Mouse (Mus musculus) spleen, adult 2 months (tissue): ENCODE results near the gene Fam107a. TPM values are rescaled to one million over a fixed set of nuclear protein-coding genes. Genes with fewer than 3 reads are reported as not detected.
A peak's percentile ranks its signal among the peaks of the same experiment; 100 is the strongest.

Experiments used
- DNase-seq, 2 experiments: peaks; one replicate each; pipeline versions ENCODE4 v3.0.0 to v3.0.0-alpha.2; 2012 to 2021; ENCODE audit warnings: low spot score in 2 of 2, low read depth in 1 of 2
- H3K27ac ChIP-seq: fragments of 200-500 bp; 2 replicates; pipeline ENCODE4 v1.5.1; 2012; ENCODE audit warnings: low read length, inconsistent platforms; ENCODE audit not compliant: insufficient read depth
- H3K27me3 ChIP-seq: fragments of 200-500 bp; 2 replicates; pipeline ENCODE4 v1.6.1; 2012; ENCODE audit warnings: mild to moderate bottlenecking, moderate library complexity, low read length, inconsistent platforms; ENCODE audit not compliant: control insufficient read depth, insufficient read depth
- H3K36me3 ChIP-seq: fragments of 200-500 bp; 2 replicates; pipeline ENCODE4 v1.6.1; 2012; ENCODE audit warnings: mild to moderate bottlenecking, low read length, inconsistent platforms; ENCODE audit not compliant: control insufficient read depth, insufficient read depth
- H3K4me1 ChIP-seq: fragments of 200-500 bp; 2 replicates; pipeline ENCODE4 v1.6.1; 2011; ENCODE audit warnings: inconsistent platforms; ENCODE audit not compliant: control insufficient read depth, insufficient read depth, insufficient read length
- H3K4me3 ChIP-seq: fragments of 200-500 bp; 2 replicates; pipeline ENCODE4 v1.5.1; 2011; ENCODE audit warnings: mild to moderate bottlenecking, inconsistent platforms; ENCODE audit not compliant: insufficient read depth, insufficient read length; ENCODE audit errors: extremely low read depth
- CTCF ChIP-seq: fragments of 200-500 bp; IDR thresholded peaks from 2 replicates; pipeline ENCODE4 v1.5.1; 2011; ENCODE audit warnings: mild to moderate bottlenecking, inconsistent platforms; ENCODE audit not compliant: insufficient read depth, insufficient read length, insufficient replicate concordance; ENCODE audit errors: extremely low read depth
- POLR2A ChIP-seq: fragments of 200-500 bp; IDR thresholded peaks from 2 replicates; pipeline ENCODE4 v1.6.1; 2011; ENCODE audit warnings: low read depth, low read length, inconsistent platforms
- WGBS: fragments of 180-500 bp; shearing (Covaris S2); methylation state at CpG from one replicate; pipeline ENCODE4 v1.1.7; 2018; 5-methylcytosine and 5-hydroxymethylcytosine counted together
- polyA plus RNA-seq: library from polyadenylated mRNA; depleted of rRNA; stranded (reverse); fragments of >200 nt; gene quantifications from 2 replicates; pipeline ENCODE4 v1.2.3, GENCODE M21; 2012; rRNA removed

The Fam107a gene
- 0.60 and 0.85 TPM in 2 replicates for polyA plus RNA-seq

- no peak within 1 kb of the TSS for H3K27ac ChIP-seq
- TF ChIP-seq CTCF (no peak), POLR2A (no peak)
- no peak for DNase-seq
- no peaks in the 10 kb centered on the region; the same call in 1 of the 2 replicates for H3K27me3 ChIP-seq
- WGBS: 19% methylated on average over 41 of the region's 41 CpGs
- H3K4me1 ChIP-seq: no peaks in the 10 kb centered on the region
- no peaks in the 10 kb centered on the region for H3K36me3 ChIP-seq
- H3K4me3 ChIP-seq: no peak within 1 kb of the TSS
Observed at GRCm38 (mm10) chr14:8317194-8318097, at the start of gene Fam107a. Gene Fam107a, minus strand, starts transcription at chr14:8318023.

- WGBS: 11% methylated on average over 1 of the region's 1 CpGs
- Histone ChIP-seq H3K27ac (no peak overlapping the region), H3K4me3 (no peak overlapping the region), H3K36me3 (no peaks in the 10 kb centered on the region), H3K4me1 (no peaks in the 10 kb centered on the region), H3K27me3 (no peaks in the 10 kb centered on the region)
- DNase-seq: no peak
- TF ChIP-seq POLR2A (no peak), CTCF (no peak)
Observed at GRCm38 (mm10) chr14:8367121-8367520, 49.3 kb upstream of the Fam107a start.

GRCm38 (mm10) chr14:8365833-8366232 is 48.0 kb upstream of the Fam107a start:
- 75% methylated on average over 6 of the region's 6 CpGs for WGBS
- Histone ChIP-seq H3K4me1 (no peaks in the 10 kb centered on the region), H3K27me3 (no peaks in the 10 kb centered on the region)

DNA sequence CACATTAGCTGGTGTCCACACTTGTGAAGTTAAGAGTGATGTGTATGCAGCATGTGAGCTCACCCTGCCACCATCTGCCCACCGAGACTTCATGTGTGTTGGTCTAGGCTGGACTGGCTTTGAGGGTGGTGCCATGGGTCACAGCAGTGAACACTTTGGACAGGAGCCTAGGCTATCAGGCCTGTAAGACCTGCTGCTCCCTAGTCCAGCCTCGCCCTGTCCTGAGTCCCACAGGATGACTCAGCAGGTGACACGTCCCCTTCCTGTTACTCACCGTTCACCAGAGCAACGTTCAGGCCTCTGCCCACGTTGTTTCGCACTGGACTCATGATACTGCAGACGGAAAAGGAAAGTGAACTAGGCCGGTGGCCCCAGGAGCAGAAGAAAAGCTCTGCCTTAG is 39.0 kb upstream of the Fam107a start:
- DNase-seq: no peak
- Histone ChIP-seq H3K4me3 (no peak overlapping the region), H3K27me3 (no peaks in the 10 kb centered on the region), H3K36me3 (no peaks in the 10 kb centered on the region), H3K27ac (no peak overlapping the region), H3K4me1 (no peaks in the 10 kb centered on the region)
- 51% methylated on average over 9 of the region's 9 CpGs for WGBS
- TF ChIP-seq POLR2A: no peak
- no peak for TF ChIP-seq CTCF

More at GRCm38 (mm10) chr14:8365833-8366232, 48.0 kb upstream of the Fam107a start:
- no peak for TF ChIP-seq CTCF
- TF ChIP-seq POLR2A: no peak
- H3K27ac ChIP-seq: no peak overlapping the region
- H3K4me3 ChIP-seq: no peak overlapping the region
- DNase-seq: no peak
- H3K36me3 ChIP-seq: no peaks in the 10 kb centered on the region

GRCm38 (mm10) chr14:8355999-8356501 is 38.2 kb upstream of the Fam107a start:
- Histone ChIP-seq H3K27me3 (no peaks in the 10 kb centered on the region), H3K27ac (no peak overlapping the region), H3K4me1 (no peaks in the 10 kb centered on the region), H3K36me3 (no peaks in the 10 kb centered on the region), H3K4me3 (no peak overlapping the region)
- DNase-seq: peak; percentile 14 to 35
- TF ChIP-seq CTCF (peak; percentile 93; the same call in 1 of the 2 replicates), POLR2A (no peak)
- 54% methylated on average over 6 of the region's 6 CpGs for WGBS

DNA sequence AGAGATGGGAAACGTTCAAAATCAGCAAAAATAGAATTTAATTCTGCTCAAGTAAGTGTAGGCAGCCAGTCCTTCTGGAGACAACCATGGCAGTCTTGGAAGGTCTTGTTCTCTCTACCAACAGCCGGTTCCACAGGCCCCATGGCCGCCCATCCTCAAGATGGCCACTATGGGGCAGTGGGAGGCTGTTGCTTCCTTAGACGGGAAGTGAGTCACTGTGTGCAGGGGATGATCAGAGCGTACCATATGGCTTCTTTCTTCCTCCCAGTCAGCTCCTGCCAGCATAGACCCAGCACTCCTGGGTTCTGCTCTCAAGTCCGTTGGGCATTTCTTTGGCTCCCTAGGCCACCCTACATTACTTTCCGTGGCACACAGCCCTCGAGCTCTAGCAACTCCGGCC is 31.1 kb upstream of the Fam107a start:
- Histone ChIP-seq H3K4me1 (no peaks in the 10 kb centered on the region), H3K27me3 (no peaks in the 10 kb centered on the region), H3K4me3 (no peak overlapping the region), H3K36me3 (no peaks in the 10 kb centered on the region), H3K27ac (no peak overlapping the region)
- no peak for TF ChIP-seq CTCF
- TF ChIP-seq POLR2A: no peak
- no peak for DNase-seq
- 57% methylated on average over 9 of the region's 9 CpGs for WGBS
